Mouse (Mus musculus) inflammation-experienced regulatory T-cells, adult 6 months (primary cell): ENCODE results near the gene Cryl1. TPM values are rescaled to one million over a fixed set of nuclear protein-coding genes. Genes with fewer than 3 reads are reported as not detected.

Experiments
- ATAC-seq: one replicate; pipeline ENCODE4 v1.8.0; 2017
- polyA plus RNA-seq, 3 experiments: library from polyadenylated mRNA; unstranded; fragments of 100-300 nt; shearing (Covaris generic); gene quantifications; one replicate each; pipeline ENCODE4 v1.2.1; 2017

Cryl1 gene
- polyA plus RNA-seq, 3 experiments from 2014 or later = 14.0 to 26.1 (median 18.7) TPM

DNA sequence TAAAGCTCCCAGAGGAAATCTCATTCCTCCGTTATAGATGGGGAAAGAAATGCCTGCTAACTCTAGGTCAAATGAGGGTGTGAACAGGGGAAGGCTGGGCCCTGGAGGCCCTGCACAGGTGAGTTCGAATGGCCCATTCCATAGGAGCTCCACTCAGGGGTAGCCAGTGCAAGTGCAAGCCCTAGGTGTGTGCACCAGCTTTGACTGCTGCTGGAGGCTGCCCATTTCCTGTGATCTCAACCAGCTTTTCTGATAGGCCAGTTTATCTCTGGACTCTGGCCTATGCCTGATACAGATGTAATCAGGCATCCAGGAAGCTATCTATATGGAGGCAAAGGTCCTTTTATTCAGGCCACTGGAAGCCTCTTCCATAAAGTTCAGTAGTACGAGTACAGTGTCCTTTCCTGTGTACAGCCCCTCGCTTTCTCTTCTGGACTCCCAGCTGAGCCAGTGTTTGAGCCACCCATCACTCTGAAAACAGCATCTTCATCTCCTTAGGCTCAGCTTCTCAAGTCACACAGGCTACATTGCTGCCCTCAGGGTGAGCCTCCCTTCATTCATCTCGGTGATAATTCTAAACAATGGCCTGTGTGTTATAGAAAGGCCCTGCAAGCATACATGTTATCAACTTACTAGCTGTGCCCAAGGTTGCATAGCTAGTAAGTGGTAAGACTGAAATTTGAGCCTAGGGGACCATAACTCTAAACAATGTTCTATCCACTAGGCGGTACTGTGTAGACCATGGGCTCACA lies 167.9 kb downstream of the Cryl1 start:
- ATAC-seq = no peak

Other genes with a start within 250 kb of the Cryl1 start
- gene Ift88, start 25.5 kb upstream of the Cryl1 start, polyA plus RNA-seq = 1 to 10 TPM; 2.0 to 4.1 (median 3.8) TPM
- gene Il17d, start 126.2 kb upstream of the Cryl1 start, polyA plus RNA-seq = not detected
- gene Eef1akmt1, start 173.1 kb upstream of the Cryl1 start, polyA plus RNA-seq = 100 to 1,000 TPM in 2 of 3 experiments, 10 to 100 TPM in 1; 90.1 to 134 (median 126) TPM